Mouse (Mus musculus): ENCODE data around the gene Shpk. TPM values are rescaled to one million over a fixed set of nuclear protein-coding genes. Genes with fewer than 3 reads are reported as not detected.

Shpk gene
- 1.8 and 2.2 TPM in 2 replicates for polyA plus RNA-seq (2015; fragmentation: Nextera tagmentation; extraction: Ambion mirVana)

- Histone ChIP-seq H3K27ac (peak within 1 kb of the TSS; percentile 85), H3K27me3 (replicated peaks) (no peaks in the 10 kb centered on the region), H3K9me3 (no peaks in the 10 kb centered on the region), H3K4me3 (peak within 1 kb of the TSS; percentile 85), H3K4me2 (peak within 1 kb of the TSS; percentile 87), H3K36me3 (replicated peaks) (0 out of 2 replicates have a peak, but pooled peaks cover 5% of the 10 kb centered on the region), H3K9ac (peak within 1 kb of the TSS; percentile 87), H3K4me1 (peaks cover 28% of the 10 kb centered on the region)
- under 1% methylated on average over 32 of the region's 32 CpGs for WGBS
- ATAC-seq (replicated peaks) = peak; percentile 98
These were observed at the start of gene Shpk for GRCm38 (mm10) chr11:73199230-73199712. TSS of gene Shpk (plus strand) at chr11:73199460.

DNA sequence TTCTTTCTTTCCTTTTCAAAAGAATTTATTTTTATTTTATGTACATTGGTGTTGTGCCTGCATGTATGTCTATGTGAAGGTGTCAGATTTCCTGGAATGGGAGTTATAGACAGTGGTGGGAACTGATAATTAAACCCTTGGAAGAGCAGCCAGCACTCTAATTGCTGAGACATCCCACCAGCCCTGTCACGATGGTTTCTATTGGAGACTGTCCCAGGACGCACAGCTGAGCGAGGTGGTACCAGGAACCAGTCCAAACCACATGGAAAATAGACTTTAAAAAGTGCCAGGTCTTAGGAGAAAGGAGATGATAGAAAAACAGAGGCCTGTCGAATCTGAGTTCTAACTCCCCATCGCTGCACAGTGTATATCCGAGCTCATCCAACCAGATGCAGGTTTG, 44.2 kb upstream of the Shpk start:
- H3K27me3 ChIP-seq (replicated peaks) = peaks cover 8% of the 10 kb centered on the region
- no peak for ATAC-seq (replicated peaks)
- no peak overlapping the region for H3K27ac ChIP-seq
- no peak overlapping the region for H3K4me3 ChIP-seq
- no peak overlapping the region for H3K4me2 ChIP-seq
- H3K9ac ChIP-seq = no peak overlapping the region
- no peaks in the 10 kb centered on the region for H3K36me3 ChIP-seq (replicated peaks)
- H3K9me3 ChIP-seq = no peaks in the 10 kb centered on the region
- 76% methylated on average over 6 of the region's 6 CpGs for WGBS
- H3K4me1 ChIP-seq = peaks cover 1% of the 10 kb centered on the region; the same call in 1 of the 2 replicates

DNA sequence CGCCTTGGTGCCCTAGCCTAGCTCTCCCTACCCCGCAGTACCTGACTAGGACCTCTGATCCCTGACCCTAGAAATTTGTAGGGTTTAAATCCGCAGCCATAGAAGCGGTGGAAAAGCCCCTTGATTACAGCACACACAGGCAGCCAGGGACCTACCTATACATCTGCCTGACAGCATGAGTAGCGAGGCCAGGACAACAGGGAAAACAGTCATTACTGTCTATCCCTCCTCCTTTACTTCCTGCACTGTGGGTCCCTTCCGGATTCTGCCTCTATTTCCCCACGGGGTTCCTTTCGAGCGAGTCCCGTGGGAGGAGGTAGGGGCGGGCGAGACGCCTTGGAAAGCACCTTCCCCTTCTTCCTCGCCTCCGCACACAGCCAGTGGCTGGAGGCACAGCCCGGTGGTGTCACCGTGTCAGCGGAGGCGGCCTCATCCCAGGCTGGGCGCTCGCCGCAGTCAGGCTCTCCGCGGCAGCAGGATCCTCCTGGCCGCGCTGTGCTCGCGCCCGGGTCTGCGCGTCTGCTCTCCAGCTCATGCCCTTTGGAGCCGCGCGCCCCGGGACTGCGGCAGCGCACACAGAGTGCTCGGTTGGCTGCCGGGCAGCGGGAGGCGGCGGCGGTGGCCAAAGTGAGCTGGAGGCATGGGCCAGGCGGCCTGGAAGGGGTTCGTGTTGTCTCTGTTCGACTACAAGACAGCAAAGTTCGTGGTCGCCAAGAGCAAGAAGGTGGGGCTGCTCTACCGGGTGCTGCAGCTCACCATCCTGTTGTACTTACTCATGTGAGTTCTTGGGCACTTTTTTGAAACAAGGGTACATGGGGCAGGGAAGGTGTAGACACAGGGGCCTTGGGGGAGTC, 39.1 kb upstream of the Shpk start, which contains the start of gene P2rx5:
Gene P2rx5 (plus strand): TSS at position 465 of the 854 bp plus-strand sequence.
- peak within 1 kb of the TSS; percentile 43 for H3K4me3 ChIP-seq
- WGBS = 2% methylated on average over 48 of the region's 49 CpGs
- H3K9me3 ChIP-seq = no peaks in the 10 kb centered on the region
- peaks cover 20% of the 10 kb centered on the region for H3K27me3 ChIP-seq (replicated peaks)
- H3K9ac ChIP-seq = peak within 1 kb of the TSS; percentile 52
- peak within 1 kb of the TSS; percentile 89 for H3K4me2 ChIP-seq
- H3K36me3 ChIP-seq (replicated peaks) = no peaks in the 10 kb centered on the region
- no peak within 1 kb of the TSS for H3K27ac ChIP-seq
- no peak; the same call in 1 of the 2 replicates for ATAC-seq (replicated peaks)
- H3K4me1 ChIP-seq = peaks cover 11% of the 10 kb centered on the region; the same call in 1 of the 2 replicates

DNA sequence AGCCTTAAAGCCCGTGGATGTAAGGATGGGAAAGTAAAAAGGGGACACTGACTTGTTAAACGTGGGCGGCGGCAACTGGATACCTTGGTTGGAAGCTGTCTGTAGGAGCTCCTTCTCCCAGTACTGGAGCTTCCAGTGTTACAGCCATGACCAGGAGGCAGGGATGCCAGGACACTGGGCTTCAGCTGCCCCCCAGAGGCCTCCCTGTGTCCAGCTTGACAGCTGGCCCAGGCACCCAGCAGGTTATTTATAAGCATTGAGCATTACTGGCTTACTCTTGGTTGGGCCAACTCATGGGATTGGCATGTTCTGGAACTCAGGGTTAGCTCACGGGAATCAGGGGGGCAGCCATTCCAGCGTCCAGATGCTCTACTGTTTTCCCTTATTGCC, 38.5 kb upstream of the Shpk start:
- Histone ChIP-seq H3K4me2 (peak overlapping the region; percentile 89), H3K27ac (no peak overlapping the region), H3K4me3 (peak overlapping the region; percentile 43), H3K36me3 (replicated peaks) (no peaks in the 10 kb centered on the region), H3K4me1 (peaks cover 11% of the 10 kb centered on the region; the same call in 1 of the 2 replicates), H3K9me3 (no peaks in the 10 kb centered on the region), H3K27me3 (replicated peaks) (peaks cover 20% of the 10 kb centered on the region), H3K9ac (no peak overlapping the region; the same call in 1 of the 2 replicates)
- 29% methylated on average over 6 of the region's 6 CpGs for WGBS
- ATAC-seq (replicated peaks) = no peak

DNA sequence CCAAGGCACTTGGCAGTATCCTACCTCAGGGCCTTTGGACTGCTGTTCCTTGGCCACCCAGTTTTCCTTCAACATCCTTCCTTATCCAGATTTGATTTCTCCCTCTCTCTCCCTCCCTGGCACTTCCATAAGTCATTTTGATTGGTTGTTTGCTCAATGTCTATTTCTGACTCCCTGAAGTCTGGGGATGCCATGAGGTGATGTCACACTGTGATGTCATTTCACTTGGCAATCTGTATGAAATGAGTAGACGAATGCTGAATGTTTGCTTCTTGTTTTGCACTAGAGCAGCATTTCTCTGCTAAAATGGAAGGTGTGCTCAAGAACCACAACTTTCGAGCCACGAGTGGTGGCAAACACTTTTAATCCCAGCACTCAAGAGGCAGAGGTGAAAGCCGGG, 37.6 kb upstream of the Shpk start:
- no peak overlapping the region for H3K9ac ChIP-seq
- H3K4me1 ChIP-seq = peaks cover 11% of the 10 kb centered on the region; the same call in 1 of the 2 replicates
- H3K4me2 ChIP-seq = no peak overlapping the region
- WGBS = 86% methylated on average over 4 of the region's 4 CpGs
- no peak for ATAC-seq (replicated peaks)
- H3K36me3 ChIP-seq (replicated peaks) = no peaks in the 10 kb centered on the region
- no peak overlapping the region for H3K27ac ChIP-seq
- H3K27me3 ChIP-seq (replicated peaks) = peaks cover 20% of the 10 kb centered on the region
- no peak overlapping the region for H3K4me3 ChIP-seq
- H3K9me3 ChIP-seq = no peaks in the 10 kb centered on the region

DNA sequence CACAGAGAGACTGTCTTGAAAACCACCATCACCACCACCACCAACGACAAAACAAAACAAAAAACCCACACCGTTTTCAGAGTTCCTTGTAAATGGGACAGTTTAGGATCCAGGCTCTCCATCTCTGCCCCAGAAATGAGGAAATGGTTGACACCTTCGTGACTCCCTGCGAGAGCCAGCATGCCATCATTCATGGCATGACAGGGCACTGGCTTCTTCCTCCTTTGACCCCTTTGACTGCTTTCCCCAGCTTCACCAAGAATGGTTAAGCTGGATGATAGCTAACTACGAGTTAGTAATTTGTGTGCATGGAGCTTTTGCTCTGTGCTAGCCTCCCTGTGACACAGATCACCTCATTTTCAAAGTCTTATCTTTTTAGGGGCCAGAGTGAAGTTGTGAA, 37.0 kb upstream of the Shpk start:
- Histone ChIP-seq H3K36me3 (replicated peaks) (no peaks in the 10 kb centered on the region), H3K4me1 (peaks cover 11% of the 10 kb centered on the region; the same call in 1 of the 2 replicates), H3K4me3 (no peak overlapping the region)

DNA sequence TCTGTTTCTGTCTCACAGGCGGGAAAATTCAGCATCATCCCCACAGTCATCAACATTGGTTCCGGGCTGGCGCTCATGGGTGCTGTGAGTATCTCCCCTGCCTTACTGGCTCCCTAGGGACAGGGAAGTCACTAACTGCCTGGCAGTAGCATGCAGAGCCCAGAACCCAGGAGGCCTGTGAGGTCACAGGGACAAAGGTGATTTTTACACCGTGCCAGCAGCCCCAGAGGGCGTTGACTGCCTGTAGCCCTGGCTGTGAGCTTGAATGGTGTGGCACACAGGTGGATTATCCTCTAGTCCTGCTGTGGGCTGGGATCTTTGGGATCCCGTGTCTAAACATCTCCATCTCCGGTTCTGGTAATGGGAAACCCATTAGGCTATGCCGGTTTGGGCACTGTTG, 31.2 kb upstream of the Shpk start:
- no peaks in the 10 kb centered on the region for H3K9me3 ChIP-seq
- H3K4me1 ChIP-seq = no peaks in the 10 kb centered on the region
- no peak for ATAC-seq (replicated peaks)
- H3K4me3 ChIP-seq = no peak overlapping the region
- no peak overlapping the region for H3K9ac ChIP-seq
- WGBS = 83% methylated on average over 8 of the region's 8 CpGs
- no peaks in the 10 kb centered on the region for H3K36me3 ChIP-seq (replicated peaks)
- no peaks in the 10 kb centered on the region for H3K27me3 ChIP-seq (replicated peaks)
- H3K27ac ChIP-seq = no peak overlapping the region
- no peak overlapping the region for H3K4me2 ChIP-seq

More for the DNA sequence above, 37.0 kb upstream of the Shpk start:
- no peak for ATAC-seq (replicated peaks)
- Histone ChIP-seq H3K4me2 (no peak overlapping the region), H3K9ac (no peak overlapping the region), H3K9me3 (no peaks in the 10 kb centered on the region), H3K27me3 (replicated peaks) (peaks cover 20% of the 10 kb centered on the region), H3K27ac (no peak overlapping the region)
- 83% methylated on average over 5 of the region's 5 CpGs for WGBS

GRCm38 (mm10) chr11:73168576-73168975, 30.7 kb upstream of the Shpk start:
- 83% methylated on average over 6 of the region's 6 CpGs for WGBS

GRCm38 (mm10) chr11:73169231-73169630, 30.0 kb upstream of the Shpk start:
- Histone ChIP-seq H3K36me3 (replicated peaks) (no peaks in the 10 kb centered on the region), H3K27ac (no peak overlapping the region), H3K4me1 (0 out of 2 replicates have a peak, but pooled peaks cover under 1% of the 10 kb centered on the region), H3K27me3 (replicated peaks) (no peaks in the 10 kb centered on the region), H3K9ac (no peak overlapping the region), H3K4me3 (no peak overlapping the region), H3K4me2 (no peak overlapping the region), H3K9me3 (no peaks in the 10 kb centered on the region)
- ATAC-seq (replicated peaks) = no peak
- 38% methylated on average over 4 of the region's 4 CpGs for WGBS

More at GRCm38 (mm10) chr11:73168576-73168975, 30.7 kb upstream of the Shpk start:
- Histone ChIP-seq H3K4me2 (no peak overlapping the region), H3K27ac (no peak overlapping the region), H3K9me3 (no peaks in the 10 kb centered on the region), H3K4me3 (no peak overlapping the region), H3K36me3 (replicated peaks) (no peaks in the 10 kb centered on the region), H3K27me3 (replicated peaks) (no peaks in the 10 kb centered on the region), H3K4me1 (no peaks in the 10 kb centered on the region), H3K9ac (no peak overlapping the region)
- ATAC-seq (replicated peaks) = no peak

DNA sequence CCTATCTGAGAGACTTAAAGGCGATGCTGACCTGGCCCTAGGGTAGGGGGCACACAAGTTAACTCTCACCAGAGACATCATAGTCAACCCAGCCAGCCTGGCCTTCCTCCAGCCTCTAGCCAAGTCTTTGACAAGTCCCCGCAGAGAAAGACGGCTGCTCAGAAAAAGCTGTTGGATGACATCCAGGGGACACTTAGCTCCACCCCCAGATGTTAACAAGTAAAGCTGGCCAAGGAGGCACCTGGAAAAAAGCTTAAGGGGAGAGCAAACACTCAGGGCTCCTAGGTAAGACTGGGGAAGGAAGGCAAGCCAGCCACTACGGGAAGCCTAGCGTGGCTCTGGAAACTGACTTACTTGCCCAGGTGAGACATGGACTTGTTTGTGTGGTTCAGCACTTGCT, 27.1 kb upstream of the Shpk start:
- Histone ChIP-seq H3K9me3 (no peaks in the 10 kb centered on the region), H3K9ac (no peak overlapping the region), H3K4me1 (peaks cover 20% of the 10 kb centered on the region), H3K4me3 (no peak overlapping the region), H3K27me3 (replicated peaks) (no peaks in the 10 kb centered on the region), H3K4me2 (no peak overlapping the region), H3K36me3 (replicated peaks) (no peaks in the 10 kb centered on the region), H3K27ac (no peak overlapping the region)
- no peak for ATAC-seq (replicated peaks)
- WGBS = 69% methylated on average over 5 of the region's 5 CpGs

- Histone ChIP-seq H3K9me3 (no peaks in the 10 kb centered on the region), H3K4me1 (peaks cover 38% of the 10 kb centered on the region), H3K36me3 (replicated peaks) (no peaks in the 10 kb centered on the region), H3K4me2 (peak overlapping the region; percentile 82), H3K4me3 (peak overlapping the region; percentile 96), H3K27ac (no peak overlapping the region), H3K9ac (peak overlapping the region; percentile 85), H3K27me3 (replicated peaks) (no peaks in the 10 kb centered on the region)
- 54% methylated on average over 8 of the region's 8 CpGs for WGBS
- ATAC-seq (replicated peaks) = no peak
These were observed 23.6 kb upstream of the Shpk start for GRCm38 (mm10) chr11:73175612-73176011.

GRCm38 (mm10) chr11:73176186-73176585, 23.1 kb upstream of the Shpk start:
- peak overlapping the region; percentile 88 for H3K27ac ChIP-seq
- 0 out of 2 replicates have a peak, but pooled peaks have one; percentile 0 for ATAC-seq (replicated peaks)
- peaks cover 38% of the 10 kb centered on the region for H3K4me1 ChIP-seq
- H3K36me3 ChIP-seq (replicated peaks) = no peaks in the 10 kb centered on the region
- no peaks in the 10 kb centered on the region for H3K9me3 ChIP-seq
- WGBS = 2% methylated on average over 15 of the region's 15 CpGs
- H3K4me2 ChIP-seq = peak overlapping the region; percentile 82
- H3K9ac ChIP-seq = peak overlapping the region; percentile 85
- no peaks in the 10 kb centered on the region for H3K27me3 ChIP-seq (replicated peaks)
- H3K4me3 ChIP-seq = peak overlapping the region; percentile 96
